Mouse (Mus musculus) hindbrain, embryonic 10.5 days (tissue): ENCODE results near the gene Cdc14a. TPM values are rescaled to one million over a fixed set of nuclear protein-coding genes. Genes with fewer than 3 reads are reported as not detected.
A peak's percentile ranks its signal among the peaks of the same experiment; 100 is the strongest.
"Not testable (repeated sequence)": the region's sequence is repeated elsewhere in the genome, so short reads cannot be mapped to it uniquely, and the experiment has no call there.

ENCODE experiments used
- DNase-seq: peaks from one replicate; pipeline ENCODE4 v3.0.0-alpha.2; 2017; ENCODE audit warnings: low spot score
- H3K27ac ChIP-seq: fragments of 300-500 bp; sonication (generic); 2 replicates; pipeline ENCODE4 v1.5.1; 2016; ENCODE audit warnings: mild to moderate bottlenecking, moderate library complexity
- H3K27me3 ChIP-seq: fragments of 300-500 bp; sonication (generic); 2 replicates; pipeline ENCODE4 v1.6.1; 2016; ENCODE audit warnings: mild to moderate bottlenecking; ENCODE audit not compliant: poor library complexity, insufficient read depth, severe bottlenecking
- H3K36me3 ChIP-seq: fragments of 300-500 bp; sonication (generic); 2 replicates; pipeline ENCODE4 v1.6.1; 2016; ENCODE audit warnings: mild to moderate bottlenecking, moderate library complexity
- H3K4me1 ChIP-seq: fragments of 300-500 bp; sonication (generic); replicated peaks from 2 replicates; pipeline ENCODE4 v1.6.1; 2016; ENCODE audit warnings: mild to moderate bottlenecking
- H3K4me3 ChIP-seq: fragments of 300-500 bp; sonication (generic); 2 replicates; pipeline ENCODE4 v1.5.1; 2016; ENCODE audit warnings: mild to moderate bottlenecking, moderate library complexity
- H3K9me3 ChIP-seq: fragments of 300-500 bp; sonication (generic); 2 replicates; pipeline ENCODE4 v1.6.1; 2016; ENCODE audit warnings: mild to moderate bottlenecking, moderate library complexity
- WGBS: fragments of 180-500 bp; shearing (Covaris S2); methylation state at CpG from one replicate; pipeline ENCODE4 v1.1.7; 2016; 5-methylcytosine and 5-hydroxymethylcytosine counted together
- polyA plus RNA-seq: library from polyadenylated mRNA; unstranded; fragments of >200 nt; fragmentation: Nextera tagmentation; extraction: Ambion mirVana; gene quantifications from 2 replicates; pipeline ENCODE4 v1.2.1, GENCODE M21; 2016

The Cdc14a gene
- polyA plus RNA-seq, 1 experiment from 2014 or later: 14.4 TPM

GRCm38 (mm10) chr3:116352486-116352885 is 71.3 kb downstream of the Cdc14a start:
- H3K9me3 ChIP-seq: no peaks in the 10 kb centered on the region
- DNase-seq: no peak
- H3K27ac ChIP-seq: no peak overlapping the region
- peaks cover 2% of the 10 kb centered on the region; the same call in 1 of the 2 replicates for H3K4me1 ChIP-seq
- no peaks in the 10 kb centered on the region for H3K27me3 ChIP-seq
- H3K4me3 ChIP-seq: no peak overlapping the region
- peaks cover 12% of the 10 kb centered on the region; the same call in 1 of the 2 replicates for H3K36me3 ChIP-seq
- WGBS: 80% methylated on average over 6 of the region's 6 CpGs

GRCm38 (mm10) chr3:116350389-116350967 is 73.4 kb downstream of the Cdc14a start:
- Histone ChIP-seq H3K4me1 (peaks cover 7% of the 10 kb centered on the region), H3K36me3 (peaks cover 28% of the 10 kb centered on the region), H3K27ac (no peak overlapping the region), H3K4me3 (no peak overlapping the region), H3K27me3 (no peaks in the 10 kb centered on the region), H3K9me3 (no peaks in the 10 kb centered on the region)
- DNase-seq: no peak
- WGBS: 68% methylated on average over 6 of the region's 6 CpGs

GRCm38 (mm10) chr3:116347571-116347970 is 76.3 kb downstream of the Cdc14a start:
- H3K9me3 ChIP-seq, H3K27me3 ChIP-seq, H3K4me3 ChIP-seq, DNase-seq, H3K27ac ChIP-seq: not testable (repeated sequence)
- Histone ChIP-seq H3K36me3 (peaks cover 40% of the 10 kb centered on the region), H3K4me1 (peaks cover 11% of the 10 kb centered on the region)
- WGBS: 96% methylated on average over 29 of the region's 29 CpGs

- Histone ChIP-seq H3K27me3 (no peaks in the 10 kb centered on the region), H3K27ac (no peak overlapping the region), H3K4me1 (peaks cover 9% of the 10 kb centered on the region), H3K36me3 (peaks cover 43% of the 10 kb centered on the region), H3K9me3 (no peaks in the 10 kb centered on the region), H3K4me3 (no peak overlapping the region)
- no peak for DNase-seq
- WGBS: 63% methylated on average over 11 of the region's 11 CpGs
Observed at GRCm38 (mm10) chr3:116345245-116345644, 78.6 kb downstream of the Cdc14a start.

GRCm38 (mm10) chr3:116342251-116342650 is 81.6 kb downstream of the Cdc14a start:
- WGBS: 89% methylated on average over 5 of the region's 5 CpGs
- no peak for DNase-seq
- H3K9me3 ChIP-seq: no peaks in the 10 kb centered on the region
- H3K4me3 ChIP-seq: no peak overlapping the region
- no peak overlapping the region for H3K27ac ChIP-seq
- peaks cover 50% of the 10 kb centered on the region for H3K36me3 ChIP-seq
- H3K27me3 ChIP-seq: no peaks in the 10 kb centered on the region
- peaks cover 12% of the 10 kb centered on the region for H3K4me1 ChIP-seq

GRCm38 (mm10) chr3:116340950-116341624 is 82.7 kb downstream of the Cdc14a start:
- H3K27ac ChIP-seq: no peak overlapping the region
- H3K27me3 ChIP-seq: no peaks in the 10 kb centered on the region
- peaks cover 50% of the 10 kb centered on the region for H3K36me3 ChIP-seq
- WGBS: 55% methylated on average over 19 of the region's 19 CpGs
- no peak overlapping the region for H3K4me3 ChIP-seq
- H3K4me1 ChIP-seq: peaks cover 12% of the 10 kb centered on the region
- H3K9me3 ChIP-seq: no peaks in the 10 kb centered on the region
- DNase-seq: peak; percentile 67

- H3K27me3 ChIP-seq: no peaks in the 10 kb centered on the region
- H3K36me3 ChIP-seq: peaks cover 42% of the 10 kb centered on the region
- 92% methylated on average over 8 of the region's 8 CpGs for WGBS
- H3K9me3 ChIP-seq: no peaks in the 10 kb centered on the region
- 0 out of 2 replicates have a peak, but pooled peaks cover 5% of the 10 kb centered on the region for H3K4me1 ChIP-seq
- no peak overlapping the region for H3K4me3 ChIP-seq
- no peak for DNase-seq
- no peak overlapping the region for H3K27ac ChIP-seq
Observed at GRCm38 (mm10) chr3:116340281-116340680, 83.6 kb downstream of the Cdc14a start.

GRCm38 (mm10) chr3:116338616-116339015 is 85.2 kb downstream of the Cdc14a start:
- Histone ChIP-seq H3K36me3 (peaks cover 33% of the 10 kb centered on the region), H3K27ac (no peak overlapping the region), H3K4me1 (0 out of 2 replicates have a peak, but pooled peaks cover 3% of the 10 kb centered on the region), H3K4me3 (no peak overlapping the region), H3K27me3 (no peaks in the 10 kb centered on the region), H3K9me3 (no peaks in the 10 kb centered on the region)
- WGBS: 77% methylated on average over 6 of the region's 6 CpGs
- DNase-seq: no peak

GRCm38 (mm10) chr3:116337840-116338239 is 86.0 kb downstream of the Cdc14a start:
- Histone ChIP-seq H3K4me1 (0 out of 2 replicates have a peak, but pooled peaks cover 3% of the 10 kb centered on the region), H3K27me3 (no peaks in the 10 kb centered on the region), H3K27ac (no peak overlapping the region), H3K9me3 (no peaks in the 10 kb centered on the region), H3K36me3 (peaks cover 25% of the 10 kb centered on the region), H3K4me3 (no peak overlapping the region)
- no peak for DNase-seq
- WGBS: 92% methylated on average over 5 of the region's 5 CpGs

- H3K4me1 ChIP-seq: 0 out of 2 replicates have a peak, but pooled peaks cover 3% of the 10 kb centered on the region
- H3K27ac ChIP-seq: no peak overlapping the region
- no peaks in the 10 kb centered on the region for H3K27me3 ChIP-seq
- no peak overlapping the region for H3K4me3 ChIP-seq
- DNase-seq: no peak
- H3K9me3 ChIP-seq: no peaks in the 10 kb centered on the region
- H3K36me3 ChIP-seq: peaks cover 20% of the 10 kb centered on the region; the same call in 1 of the 2 replicates
- WGBS: 90% methylated on average over 4 of the region's 4 CpGs
Observed at GRCm38 (mm10) chr3:116335036-116335435, 88.8 kb downstream of the Cdc14a start.

GRCm38 (mm10) chr3:116333711-116334110 is 90.1 kb downstream of the Cdc14a start:
- Histone ChIP-seq H3K9me3 (no peaks in the 10 kb centered on the region), H3K4me1 (0 out of 2 replicates have a peak, but pooled peaks cover under 1% of the 10 kb centered on the region), H3K4me3 (no peak overlapping the region), H3K27ac (no peak overlapping the region), H3K27me3 (no peaks in the 10 kb centered on the region), H3K36me3 (peaks cover 23% of the 10 kb centered on the region; the same call in 1 of the 2 replicates)
- no peak for DNase-seq
- 89% methylated on average over 6 of the region's 6 CpGs for WGBS

GRCm38 (mm10) chr3:116333229-116333628 is 90.6 kb downstream of the Cdc14a start:
- H3K27ac ChIP-seq: no peak overlapping the region
- no peaks in the 10 kb centered on the region for H3K9me3 ChIP-seq
- WGBS: 16% methylated on average over 7 of the region's 7 CpGs
- DNase-seq: peak; percentile 30
- peaks cover 25% of the 10 kb centered on the region for H3K36me3 ChIP-seq
- no peaks in the 10 kb centered on the region for H3K27me3 ChIP-seq
- no peaks in the 10 kb centered on the region for H3K4me1 ChIP-seq
- H3K4me3 ChIP-seq: no peak overlapping the region

- 47% methylated on average over 8 of the region's 8 CpGs for WGBS
- Histone ChIP-seq H3K36me3 (peaks cover 24% of the 10 kb centered on the region), H3K27ac (no peak overlapping the region), H3K27me3 (no peaks in the 10 kb centered on the region), H3K4me3 (no peak overlapping the region), H3K9me3 (no peaks in the 10 kb centered on the region), H3K4me1 (peaks cover 8% of the 10 kb centered on the region)
- DNase-seq: peak; percentile 53
Observed at GRCm38 (mm10) chr3:116331811-116332464, 91.9 kb downstream of the Cdc14a start.
